Mouse (Mus musculus) right cerebral cortex, postnatal 10 days (tissue): Measurements from ENCODE around the gene Exoc6b.

Source experiments
- DNase-seq, 2 experiments: peaks; one replicate each; pipeline ENCODE4 v3.0.0; 2021; ENCODE audit warnings: low spot score in 2 of 2

Gene Exoc6b

GRCm38 (mm10) chr6:84726876-84727275 is 342.4 kb downstream of the Exoc6b start:
- DNase-seq: no peak

DNA sequence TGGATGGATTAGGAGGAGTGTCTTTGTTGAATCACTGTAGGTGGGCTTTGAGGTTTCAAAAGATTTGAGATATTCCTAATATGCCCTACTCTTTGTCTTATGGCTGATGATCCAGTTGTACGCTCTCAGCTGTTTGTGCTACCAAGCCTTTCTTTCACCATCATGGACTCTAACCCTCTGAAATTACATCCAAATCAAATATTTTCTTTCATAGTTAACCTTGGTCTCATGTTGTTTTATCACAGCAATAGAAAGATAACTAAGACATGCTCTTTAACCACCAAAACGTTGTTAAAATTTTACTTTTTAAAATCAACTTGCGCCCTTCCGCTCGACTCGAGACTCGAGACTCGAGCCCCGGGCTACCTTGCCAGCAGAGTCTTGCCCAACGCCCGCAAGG is 356.1 kb downstream of the Exoc6b start:
- no peak for DNase-seq

DNA sequence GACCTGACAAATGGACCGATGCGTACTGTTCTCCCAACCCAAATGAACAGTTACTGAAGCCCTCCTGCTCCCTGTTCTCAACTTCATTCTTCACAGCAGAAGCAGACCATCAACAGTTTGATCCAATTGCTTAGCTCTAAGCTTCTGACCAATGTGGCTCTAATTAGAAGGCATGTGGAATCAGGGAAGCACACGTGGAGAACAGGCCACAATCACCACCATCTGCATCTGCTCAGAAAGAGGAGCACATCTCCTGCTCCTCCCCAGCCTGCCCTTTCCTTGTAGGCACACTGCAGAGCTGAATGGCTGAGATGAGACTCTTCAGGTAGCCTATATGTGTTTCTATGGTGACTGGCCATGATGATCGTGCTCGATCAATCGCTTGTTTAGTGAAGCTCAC is 358.5 kb downstream of the Exoc6b start:
- no peak for DNase-seq

DNA sequence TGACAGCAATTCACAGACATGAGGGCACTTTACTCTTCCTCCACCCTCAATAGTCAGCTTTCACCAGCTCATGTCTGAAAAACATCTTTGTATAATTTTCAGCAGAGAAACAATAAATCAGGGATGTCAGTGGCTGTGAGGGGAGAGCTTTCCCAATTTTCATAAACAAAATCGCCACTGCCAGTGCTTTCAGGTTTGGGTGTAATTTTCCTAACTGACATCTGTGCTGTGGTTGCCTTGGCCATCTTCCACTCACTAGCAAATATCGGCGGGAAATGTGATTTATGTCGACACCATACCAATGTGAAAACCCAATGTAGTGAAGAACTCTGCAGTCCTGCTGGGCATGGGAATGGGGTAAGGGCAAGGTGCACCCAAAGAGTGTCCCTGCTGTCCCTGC is 360.7 kb downstream of the Exoc6b start:
- no peak for DNase-seq

GRCm38 (mm10) chr6:84699579-84699978 is 369.7 kb downstream of the Exoc6b start:
- DNase-seq: no peak

DNA sequence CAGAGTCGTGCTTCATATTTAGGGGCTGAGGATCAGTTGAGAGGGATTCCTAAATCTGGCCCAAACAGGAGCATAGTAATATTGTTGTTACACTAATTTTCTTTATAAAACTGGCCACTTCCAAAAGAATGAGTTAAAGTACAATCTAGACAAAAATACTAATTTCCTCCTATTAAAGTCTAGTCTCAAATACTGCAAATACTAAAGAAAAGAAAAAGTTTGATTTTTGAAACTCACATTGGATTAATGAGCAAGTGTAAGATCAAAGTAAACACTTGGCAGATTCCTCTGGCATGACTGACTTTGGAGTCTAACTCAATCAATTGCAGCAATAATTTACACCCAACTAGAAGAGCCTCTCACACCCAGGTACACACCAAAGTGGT is 371.0 kb downstream of the Exoc6b start:
- no peak for DNase-seq

- DNase-seq: no peak
These were observed 371.6 kb downstream of the Exoc6b start for GRCm38 (mm10) chr6:84697474-84698287.

GRCm38 (mm10) chr6:84693844-84694243 is 375.5 kb downstream of the Exoc6b start:
- DNase-seq: no peak

GRCm38 (mm10) chr6:84693204-84693603 is 376.1 kb downstream of the Exoc6b start:
- no peak for DNase-seq

DNA sequence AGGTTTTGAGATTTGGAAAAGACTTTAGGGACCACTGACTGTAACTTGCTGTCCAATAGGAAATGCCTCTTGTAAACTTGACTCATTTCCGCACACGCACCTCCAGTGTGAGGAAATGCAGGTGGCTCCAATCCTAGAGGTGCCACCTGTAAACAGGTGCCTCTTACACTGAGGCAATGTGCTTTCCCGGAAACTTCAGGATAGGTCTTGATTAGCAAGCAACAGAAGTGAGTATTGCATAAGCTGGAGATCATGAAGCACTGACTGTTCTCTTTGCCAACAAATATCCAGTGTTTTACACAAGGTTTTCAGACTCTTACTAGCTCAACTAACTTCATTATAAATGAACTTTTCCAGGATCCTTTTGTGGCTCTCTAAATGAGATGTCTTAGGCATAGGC is 377.4 kb downstream of the Exoc6b start:
- no peak for DNase-seq

- DNase-seq: no peak
These were observed 391.5 kb downstream of the Exoc6b start for GRCm38 (mm10) chr6:84677770-84678169.

DNA sequence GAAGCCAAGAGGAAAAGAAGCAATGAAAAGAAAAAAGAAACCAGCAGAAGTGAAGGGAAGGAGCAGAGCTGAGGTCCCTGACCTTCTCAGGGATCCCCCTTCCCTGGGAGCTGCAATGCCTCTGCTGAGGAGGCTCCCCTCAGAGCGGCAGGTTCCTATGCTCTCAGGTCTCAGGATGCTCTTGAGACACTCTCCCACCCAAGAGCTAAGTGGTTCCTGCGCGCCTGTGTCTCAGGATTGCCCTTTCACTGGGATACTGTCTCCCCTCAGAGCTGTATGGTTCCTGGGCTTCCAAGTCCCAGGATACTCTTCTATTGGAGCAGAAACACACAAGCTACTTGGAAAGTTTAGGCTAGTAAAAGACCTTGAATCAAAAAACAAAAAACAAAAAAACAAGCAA is 394.4 kb downstream of the Exoc6b start:
- DNase-seq: no peak

- no peak for DNase-seq
These were observed 395.2 kb downstream of the Exoc6b start for GRCm38 (mm10) chr6:84674136-84674535.

- DNase-seq: no peak
These were observed 407.7 kb downstream of the Exoc6b start for GRCm38 (mm10) chr6:84661451-84662112.

GRCm38 (mm10) chr6:84660982-84661381 is 408.3 kb downstream of the Exoc6b start:
- no peak for DNase-seq

- no peak for DNase-seq
These were observed 412.2 kb downstream of the Exoc6b start for GRCm38 (mm10) chr6:84657091-84657490.

DNA sequence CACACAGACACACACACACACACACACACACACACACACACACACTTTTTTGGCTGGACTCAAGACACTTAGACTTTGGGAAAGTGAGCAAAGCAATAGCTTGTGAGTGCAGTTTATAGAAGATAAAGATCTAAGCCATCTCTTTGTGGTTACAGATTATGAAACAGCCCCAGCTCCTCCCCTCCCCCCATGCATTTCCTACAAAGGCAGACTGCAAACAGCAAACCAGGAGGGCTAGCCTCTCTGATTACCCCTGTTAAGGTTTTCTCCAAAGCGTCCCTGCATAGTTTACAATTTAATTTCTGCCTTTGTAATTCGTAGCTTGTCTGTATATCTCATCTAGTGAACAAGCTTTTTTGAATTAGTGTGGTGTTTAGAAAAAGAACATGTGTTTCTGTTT is 412.6 kb downstream of the Exoc6b start:
- no peak for DNase-seq

- DNase-seq: no peak
These were observed 417.4 kb downstream of the Exoc6b start for GRCm38 (mm10) chr6:84651902-84652301.

- no peak for DNase-seq
These were observed 422.1 kb downstream of the Exoc6b start for GRCm38 (mm10) chr6:84647197-84647596.

DNA sequence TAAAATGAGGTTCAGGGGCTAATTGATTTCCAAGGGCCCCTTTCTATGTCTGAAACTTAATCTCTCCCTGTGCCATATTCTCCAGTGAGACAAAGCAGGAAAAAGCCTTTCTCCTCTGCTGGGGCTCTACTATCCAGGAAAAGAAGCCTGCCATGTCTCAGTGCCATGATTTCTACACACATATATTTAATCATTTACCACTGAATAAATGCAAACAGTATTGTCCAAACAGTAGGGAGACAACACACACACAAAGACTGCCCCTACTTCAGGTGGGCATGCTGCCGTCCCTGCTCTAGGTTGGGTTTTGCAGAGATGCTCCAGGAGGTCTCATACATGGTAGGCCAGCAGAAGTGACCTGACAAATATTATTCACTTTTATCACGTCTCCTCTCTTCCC is 422.6 kb downstream of the Exoc6b start:
- no peak for DNase-seq

DNA sequence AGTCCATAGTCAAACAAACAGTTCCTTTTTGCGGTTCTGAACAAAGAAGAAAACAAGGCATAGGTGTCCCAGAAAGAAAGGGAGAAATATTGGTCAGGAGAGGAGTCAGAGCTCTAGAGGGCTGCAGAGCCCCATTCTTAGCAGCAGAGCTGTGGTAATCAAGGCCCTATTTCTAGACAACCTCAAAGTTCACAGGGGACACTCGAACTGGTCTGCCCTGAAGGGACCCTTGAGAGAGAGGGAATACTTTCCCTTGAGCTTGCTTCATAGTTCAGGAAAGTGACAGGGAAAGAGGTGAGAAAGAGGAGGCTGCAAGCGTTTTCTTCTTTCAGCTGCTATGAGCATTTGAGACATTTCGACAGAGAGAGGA is 428.3 kb downstream of the Exoc6b start:
- DNase-seq: no peak

DNA sequence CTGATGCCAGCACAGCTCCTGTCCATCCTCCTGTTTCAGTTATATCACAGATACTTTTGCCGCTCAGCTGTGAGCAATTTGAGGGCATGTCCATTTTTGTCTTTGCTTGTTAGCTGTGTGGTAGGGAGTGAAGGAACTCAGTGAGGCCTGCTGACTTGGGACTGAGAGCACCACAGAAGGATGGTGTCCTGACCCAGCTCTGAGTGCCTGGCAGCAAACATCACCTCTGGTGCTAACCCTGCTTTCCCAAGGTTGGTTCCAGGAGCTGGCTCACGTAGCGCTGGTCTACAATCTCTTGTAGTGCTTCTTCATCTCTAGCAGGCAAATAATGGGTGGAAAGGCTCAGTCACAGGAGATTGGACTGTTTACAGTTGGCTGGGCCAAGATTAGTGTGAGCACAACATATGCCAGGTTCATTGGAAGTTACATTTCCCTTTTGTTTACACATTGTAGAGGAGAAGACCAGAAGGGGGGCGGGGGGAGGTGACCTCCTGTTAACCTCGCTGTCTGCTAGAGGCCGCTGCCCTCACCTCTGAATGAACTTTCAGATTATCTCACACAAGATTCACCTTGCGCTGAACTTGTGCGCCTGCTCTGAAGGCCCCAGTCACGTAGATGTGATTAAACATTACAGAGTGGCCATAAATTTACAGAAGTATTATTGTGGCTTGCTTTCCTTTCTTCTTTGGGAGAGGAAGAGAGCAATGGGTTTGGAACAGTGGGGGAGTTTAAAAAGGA is 428.8 kb downstream of the Exoc6b start:
- no peak for DNase-seq

GRCm38 (mm10) chr6:84638206-84638605 is 431.1 kb downstream of the Exoc6b start:
- no peak for DNase-seq
